Mouse (Mus musculus) 3134 (cell line): ENCODE results near the gene Zbtb2.

Experiments used
- DNase-seq: peaks from one replicate; pipeline ENCODE4 v3.0.0-alpha.2; 2011; ENCODE audit warnings: low spot score; ENCODE audit not compliant: insufficient read length; ENCODE audit errors: extremely low read depth

Zbtb2 gene

GRCm38 (mm10) chr10:4334039-4334683, 53.7 kb downstream of the Zbtb2 start:
- peak; percentile 68 for DNase-seq

DNA sequence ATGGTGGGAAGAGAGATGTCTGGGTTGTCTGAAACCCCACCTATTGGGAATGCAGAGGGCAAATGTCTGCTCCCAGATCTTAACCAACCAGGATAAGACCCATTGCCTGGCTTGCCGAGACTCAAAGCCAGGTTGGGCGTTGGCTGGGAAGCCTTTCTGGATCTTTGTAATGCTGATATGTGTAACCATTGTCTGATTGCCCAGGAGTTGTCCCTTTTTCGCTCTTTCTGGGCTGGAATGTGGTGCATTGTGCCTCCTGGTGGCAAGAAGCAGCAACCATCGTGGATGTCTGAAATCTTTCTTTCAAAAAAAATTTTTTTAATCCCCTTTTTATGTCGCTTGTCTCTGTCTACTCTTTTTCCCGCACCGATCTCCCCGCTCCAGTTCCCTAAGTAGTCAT, 54.6 kb downstream of the Zbtb2 start:
- DNase-seq = no peak

- no peak for DNase-seq
Measured at GRCm38 (mm10) chr10:4332228-4332979, 55.5 kb downstream of the Zbtb2 start.

- DNase-seq = no peak
Measured at GRCm38 (mm10) chr10:4327716-4328115, 60.2 kb downstream of the Zbtb2 start.

DNA sequence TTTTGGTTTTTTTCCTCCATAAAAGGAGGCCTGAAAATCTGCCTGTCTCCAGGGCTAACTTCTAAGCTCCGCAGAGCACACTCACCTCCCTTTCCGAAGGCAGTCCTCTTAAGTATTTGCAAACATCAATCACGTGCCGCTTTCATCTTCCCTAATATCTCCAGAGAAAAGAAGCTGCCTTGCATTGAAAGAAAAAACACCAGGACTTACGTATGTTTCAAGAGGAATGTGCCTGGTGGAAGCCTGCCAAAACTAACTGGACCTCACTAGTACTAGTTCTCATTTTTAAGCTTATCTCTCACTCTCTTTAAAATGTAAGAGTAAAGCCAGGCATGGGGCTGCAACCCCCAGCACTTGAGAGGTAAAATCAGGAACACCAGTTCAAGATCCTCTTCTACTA, 62.3 kb downstream of the Zbtb2 start:
- DNase-seq = no peak

DNA sequence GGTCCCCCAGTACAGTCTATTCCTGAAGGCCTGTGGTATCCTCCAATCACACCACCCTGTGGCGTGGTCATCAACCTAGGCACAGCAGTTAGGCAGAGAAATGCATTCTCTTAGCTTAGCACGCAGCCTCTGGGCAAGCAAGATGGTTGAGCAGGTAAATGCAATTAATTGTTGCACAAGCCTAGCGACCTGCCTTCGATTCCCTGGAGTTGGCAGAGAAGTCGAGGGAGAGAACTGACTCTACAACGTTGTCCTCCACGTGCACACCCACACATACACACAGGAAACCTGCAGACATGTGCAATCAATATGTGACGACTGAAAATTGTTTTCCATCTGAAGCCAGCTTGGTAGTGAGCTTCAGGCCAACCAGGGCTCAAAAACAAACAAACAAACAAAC, 64.0 kb downstream of the Zbtb2 start:
- no peak for DNase-seq
